Mouse (Mus musculus) heart, postnatal 0 days (tissue): ENCODE measurements around the gene Etfdh.

ENCODE experiments used
- CTCF ChIP-seq: IDR thresholded peaks from 2 replicates; pipeline ENCODE4 v1.5.1; 2016; ENCODE audit warnings: antibody characterized with exemption, control low read depth, low read depth
- EP300 ChIP-seq: IDR thresholded peaks from 2 replicates; pipeline ENCODE4 v1.6.1; 2016; ENCODE audit warnings: antibody characterized with exemption, low read depth

DNA sequence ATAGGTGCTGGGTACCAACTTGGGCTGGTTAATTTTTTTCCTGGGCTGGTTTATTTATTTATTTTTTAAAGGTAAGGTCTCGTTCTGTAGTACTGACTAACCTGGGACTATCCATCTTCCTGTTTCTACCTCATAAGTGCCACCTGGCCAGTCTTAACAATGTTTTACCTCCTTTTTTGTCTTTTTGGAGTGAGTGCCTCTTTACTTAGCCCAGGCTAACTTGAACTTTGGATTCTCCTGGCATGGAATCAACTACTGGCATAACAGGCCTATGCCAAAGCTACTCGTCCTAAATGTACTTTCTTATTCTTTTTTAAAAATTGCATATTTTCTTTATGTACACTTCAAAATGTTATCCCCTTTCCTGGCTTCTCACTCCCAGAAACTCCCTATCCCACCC is 39.6 kb downstream of the Etfdh start:
- TF ChIP-seq CTCF, result no peak
- TF ChIP-seq EP300, result no peak
